Mouse (Mus musculus) brain, embryonic 14.5 days (tissue): ENCODE results near the gene Kcnd3.

ENCODE experiments used
- CTCF ChIP-seq: fragments of 200-500 bp; IDR thresholded peaks from 2 replicates; pipeline ENCODE4 v1.5.1; 2012; ENCODE audit warnings: inconsistent platforms, mild to moderate bottlenecking, moderate library complexity, borderline replicate concordance; ENCODE audit not compliant: insufficient read depth, insufficient read length; ENCODE audit errors: extremely low read depth
- POLR2A ChIP-seq: fragments of 200-500 bp; IDR thresholded peaks from 2 replicates; pipeline ENCODE4 v1.6.1; 2012; ENCODE audit warnings: mild to moderate bottlenecking, inconsistent platforms, borderline replicate concordance; ENCODE audit not compliant: poor library complexity, insufficient read depth, insufficient read length, severe bottlenecking; ENCODE audit errors: extremely low read depth

DNA sequence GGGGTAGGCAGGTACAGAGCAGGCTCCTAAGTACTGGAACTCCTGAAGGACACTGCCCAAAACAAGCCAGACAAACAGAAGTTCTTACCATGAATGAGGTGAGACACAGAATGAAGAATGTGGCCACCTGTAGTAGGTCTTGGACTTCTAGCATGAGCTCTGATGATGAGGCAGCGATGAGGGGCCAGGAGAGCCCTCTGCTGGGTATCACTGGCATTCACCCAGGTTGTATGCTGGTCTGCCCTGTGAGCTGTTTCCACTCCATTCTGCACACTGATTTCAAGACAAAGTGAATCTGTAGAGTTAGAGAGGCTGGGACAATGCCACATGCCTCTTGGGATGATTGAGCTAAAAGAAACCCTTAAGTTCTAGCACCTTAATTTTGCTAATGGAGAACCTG lies 63.5 kb downstream of the Kcnd3 start:
- TF ChIP-seq CTCF (peak; percentile 29; the same call in 1 of the 2 replicates), POLR2A (no peak)
